Mouse (Mus musculus) central nervous system, embryonic 14 days (tissue): Measurements from ENCODE around the gene Ints12. TPM values are rescaled to one million over a fixed set of nuclear protein-coding genes. Genes with fewer than 3 reads are reported as not detected.

ENCODE experiments used
- polyA plus RNA-seq: library from polyadenylated mRNA; depleted of rRNA; stranded (reverse); fragments of >200 nt; gene quantifications from 2 replicates; pipeline ENCODE4 v1.2.3, GENCODE M21; 2012; rRNA removed

Ints12 gene
- 15.4 and 16.2 TPM in 2 replicates for polyA plus RNA-seq

DNA sequence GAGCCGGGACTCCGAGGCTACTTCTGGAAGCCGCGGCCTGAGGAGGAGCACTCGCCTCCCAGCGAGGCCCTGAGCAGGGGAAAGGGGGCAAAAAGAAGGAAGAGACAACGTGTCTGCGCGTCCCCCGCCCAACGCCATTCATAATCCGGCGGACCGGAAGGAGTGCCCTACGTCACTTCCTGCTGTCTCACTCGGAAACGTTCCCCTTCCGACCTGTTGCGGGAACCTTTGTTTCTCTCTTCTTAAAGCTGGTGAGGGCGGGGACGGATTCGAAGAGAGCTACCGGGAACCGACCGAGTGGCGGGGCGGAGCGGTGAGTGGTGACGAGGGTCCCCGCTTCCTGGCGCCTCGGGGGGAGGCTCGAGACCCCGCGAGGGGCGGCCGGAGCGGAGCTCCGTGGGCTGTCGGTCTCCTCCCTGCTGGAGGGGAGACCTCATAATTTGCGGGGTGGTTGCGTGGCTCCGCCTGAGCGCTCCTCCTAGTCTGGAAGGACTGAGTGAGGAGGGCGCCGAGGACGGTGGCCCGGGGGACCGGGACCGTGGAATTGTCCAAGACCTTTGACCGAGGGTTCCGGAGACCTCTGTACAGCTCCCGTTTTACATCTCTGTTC lies at the start of gene Ints12, which contains the start of gene Gstcd:
Gene Ints12 (plus strand): TSS at position 177 of the 610 bp plus-strand sequence.
Gene Gstcd (minus strand): TSS at position 370 of the 610 bp plus-strand sequence.

Other genes starting within 250 kb of the Ints12 start
- gene Npnt, start 141.5 kb upstream of the Ints12 start, polyA plus RNA-seq, result 17.1 and 24.7 TPM in 2 replicates
- 12.1 and 12.7 TPM in 2 replicates for gene Gstcd, start 193 bp downstream of the Ints12 start, polyA plus RNA-seq
- 0.06 TPM in 1 of 2 replicates, not detected in the other for gene Arhgef38, start 143.1 kb downstream of the Ints12 start, polyA plus RNA-seq
- 41.6 and 43.2 TPM in 2 replicates for gene Ppa2, start 218.3 kb downstream of the Ints12 start, polyA plus RNA-seq